Mouse (Mus musculus) megakaryocyte-erythroid progenitor cell, adult 5-6 weeks (primary cell): ENCODE measurements around the gene Atp6v1g3. TPM values are rescaled to one million over a fixed set of nuclear protein-coding genes. Genes with fewer than 3 reads are reported as not detected.

ENCODE experiments used
- ATAC-seq: replicated peaks from 2 replicates; pipeline ENCODE4 v1.8.0; 2016; ENCODE audit warnings: mild to moderate bottlenecking, inconsistent platforms; ENCODE audit not compliant: severe bottlenecking, poor library complexity, low FRiP score, low TSS enrichment
- total RNA-seq, 2 experiments: library from RNA; stranded (forward) in 1 of 2; stranded (reverse) in 1 of 2; fragments of 200-1000, 215-1000 nt in 1 of 2; fragments of >200 nt in 1 of 2; fragmentation: Nextera tagmentation in 1 of 2; gene quantifications; 2 replicates each; pipeline ENCODE4 v1.2.3; 2014 to 2017

Atp6v1g3 gene
- total RNA-seq, 2 experiments from 2014 or later: not detected

- ATAC-seq: no peak
Observed at GRCm38 (mm10) chr1:138282413-138283141, 9.0 kb downstream of the Atp6v1g3 start.

GRCm38 (mm10) chr1:138287665-138288064, 14.1 kb downstream of the Atp6v1g3 start:
- ATAC-seq: no peak

- no peak for ATAC-seq
Observed at GRCm38 (mm10) chr1:138288721-138289120, 15.2 kb downstream of the Atp6v1g3 start.

- ATAC-seq: no peak
Observed at GRCm38 (mm10) chr1:138289455-138290425, 16.2 kb downstream of the Atp6v1g3 start.

GRCm38 (mm10) chr1:138291463-138291862, 17.9 kb downstream of the Atp6v1g3 start:
- no peak for ATAC-seq

GRCm38 (mm10) chr1:138294487-138294886, 20.9 kb downstream of the Atp6v1g3 start:
- ATAC-seq: no peak

- ATAC-seq: no peak
Observed at GRCm38 (mm10) chr1:138298156-138298555, 24.6 kb downstream of the Atp6v1g3 start.

- ATAC-seq: no peak
Observed at GRCm38 (mm10) chr1:138299576-138299975, 26.0 kb downstream of the Atp6v1g3 start.

GRCm38 (mm10) chr1:138301920-138302319, 28.4 kb downstream of the Atp6v1g3 start:
- ATAC-seq: no peak

- no peak for ATAC-seq
Observed at GRCm38 (mm10) chr1:138302756-138303155, 29.2 kb downstream of the Atp6v1g3 start.

GRCm38 (mm10) chr1:138303296-138303695, 29.8 kb downstream of the Atp6v1g3 start:
- no peak for ATAC-seq

GRCm38 (mm10) chr1:138304141-138304915, 30.8 kb downstream of the Atp6v1g3 start:
- ATAC-seq: peak; percentile 41; the same call in 1 of the 2 replicates

- no peak for ATAC-seq
Observed at GRCm38 (mm10) chr1:138322657-138323056, 49.1 kb downstream of the Atp6v1g3 start.

GRCm38 (mm10) chr1:138323076-138323630, 49.6 kb downstream of the Atp6v1g3 start:
- ATAC-seq: peak; percentile 50; the same call in 1 of the 2 replicates

- ATAC-seq: no peak
Observed at GRCm38 (mm10) chr1:138326091-138326490, 52.6 kb downstream of the Atp6v1g3 start.

- ATAC-seq: no peak
Observed at GRCm38 (mm10) chr1:138326566-138326965, 53.0 kb downstream of the Atp6v1g3 start.

GRCm38 (mm10) chr1:138327466-138328245, 54.1 kb downstream of the Atp6v1g3 start:
- peak; percentile 24; the same call in 1 of the 2 replicates for ATAC-seq

GRCm38 (mm10) chr1:138328320-138328719, 54.8 kb downstream of the Atp6v1g3 start:
- ATAC-seq: peak; percentile 65
